Mouse (Mus musculus): Measurements from ENCODE around the gene Cdhr2. TPM values are rescaled to one million over a fixed set of nuclear protein-coding genes. Genes with fewer than 3 reads are reported as not detected.
A peak's percentile ranks its signal among the peaks of the same experiment; 100 is the strongest.

Cdhr2 gene
- polyA plus RNA-seq, 1 experiment from 2014 or later: not detected

DNA sequence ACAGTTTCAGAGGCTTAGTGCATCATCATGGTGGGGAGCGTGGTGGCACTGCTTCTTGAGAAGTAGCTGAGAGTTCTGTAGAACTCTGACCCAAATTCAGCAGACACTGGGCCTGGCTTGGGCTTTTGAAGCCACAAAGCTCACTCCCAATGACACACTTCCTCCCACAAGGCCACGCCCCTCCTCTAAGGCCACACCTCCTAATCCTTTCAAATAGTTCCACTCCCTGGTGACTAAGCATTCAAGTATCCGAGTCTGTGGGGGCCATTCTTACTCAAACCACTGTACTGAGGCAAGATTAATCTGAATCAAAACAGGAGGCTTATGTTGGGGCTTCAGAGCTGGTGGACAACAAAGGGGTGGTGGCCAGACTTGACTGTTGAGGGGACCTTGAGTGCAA is 9.6 kb downstream of the Cdhr2 start:
- WGBS: 71% methylated on average over 3 of the region's 3 CpGs
- H3K9me3 ChIP-seq (ENCODE audit: control insufficient read depth, low read length): no peaks in the 10 kb centered on the region
- no peak overlapping the region for H3K9ac ChIP-seq (ENCODE audit: low read length)
- no peaks in the 10 kb centered on the region for H3K4me1 ChIP-seq (replicated peaks; ENCODE audit: control insufficient read depth, insufficient read depth, low read length)
- H3K36me3 ChIP-seq (ENCODE audit: control insufficient read depth, insufficient read depth, low read length): no peaks in the 10 kb centered on the region
- H3K4me2 ChIP-seq (ENCODE audit: low read depth, low read length): no peak overlapping the region
- H3K4me3 ChIP-seq (ENCODE audit: low read length): no peak overlapping the region
- no peaks in the 10 kb centered on the region for H3K27me3 ChIP-seq (ENCODE audit: control insufficient read depth, insufficient read depth, low read depth, low read length)
- H3K27ac ChIP-seq (ENCODE audit: low read length): no peak overlapping the region
- ATAC-seq (ENCODE audit: low read depth): no peak

DNA sequence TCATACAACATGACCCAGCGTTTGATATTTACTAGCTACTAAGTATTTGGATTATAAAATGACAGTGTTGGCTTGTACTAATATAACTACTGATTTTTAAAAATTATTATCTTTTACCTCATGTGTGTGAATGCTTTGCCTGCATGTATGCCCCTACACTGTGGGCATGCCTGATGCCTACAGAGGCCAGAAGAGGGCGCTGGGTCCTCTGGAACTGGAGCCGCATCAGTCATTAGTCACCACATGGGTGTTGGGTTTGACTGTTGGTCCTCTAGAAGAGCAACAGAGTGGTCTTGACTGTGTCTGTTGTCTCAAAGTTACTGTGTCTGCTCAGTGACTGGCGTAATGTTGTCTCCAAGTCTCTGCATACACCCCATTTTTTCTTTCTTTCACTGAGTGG is 13.1 kb downstream of the Cdhr2 start:
- no peak for ATAC-seq (ENCODE audit: low read depth)
- Histone ChIP-seq H3K4me2 (ENCODE audit: low read depth, low read length) (no peak overlapping the region), H3K4me1 (replicated peaks; ENCODE audit: control insufficient read depth, insufficient read depth, low read length) (no peaks in the 10 kb centered on the region), H3K27ac (ENCODE audit: low read length) (no peak overlapping the region), H3K4me3 (ENCODE audit: low read length) (no peak overlapping the region), H3K9ac (ENCODE audit: low read length) (no peak overlapping the region), H3K9me3 (ENCODE audit: control insufficient read depth, low read length) (no peaks in the 10 kb centered on the region), H3K27me3 (ENCODE audit: control insufficient read depth, insufficient read depth, low read depth, low read length) (no peaks in the 10 kb centered on the region), H3K36me3 (ENCODE audit: control insufficient read depth, insufficient read depth, low read length) (no peaks in the 10 kb centered on the region)
- 40% methylated on average over 4 of the region's 4 CpGs for WGBS

DNA sequence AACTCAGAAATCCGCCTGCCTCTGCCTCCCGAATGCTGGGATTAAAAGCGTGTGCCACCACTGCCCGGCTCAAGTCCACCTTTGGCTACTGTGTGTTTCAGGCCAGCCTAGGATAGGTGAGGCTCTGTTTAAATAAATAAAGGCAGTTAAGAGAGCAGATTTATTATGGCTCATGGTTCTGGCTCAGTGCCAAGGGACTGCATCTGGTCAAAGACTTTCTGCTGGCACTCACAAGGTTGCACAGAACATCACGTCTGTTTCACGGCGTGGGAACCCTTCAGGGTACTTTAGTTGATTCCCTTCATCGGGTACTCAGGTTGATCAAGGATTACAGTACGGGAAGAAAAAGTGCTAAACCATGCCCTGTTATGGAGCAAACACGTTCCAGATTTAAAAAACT is 13.7 kb downstream of the Cdhr2 start:
- H3K27ac ChIP-seq (ENCODE audit: low read length): no peak overlapping the region
- ATAC-seq (ENCODE audit: low read depth): no peak
- no peak overlapping the region for H3K4me3 ChIP-seq (ENCODE audit: low read length)
- H3K9ac ChIP-seq (ENCODE audit: low read length): no peak overlapping the region
- H3K27me3 ChIP-seq (ENCODE audit: control insufficient read depth, insufficient read depth, low read depth, low read length): no peaks in the 10 kb centered on the region
- no peaks in the 10 kb centered on the region for H3K36me3 ChIP-seq (ENCODE audit: control insufficient read depth, insufficient read depth, low read length)
- H3K4me1 ChIP-seq (replicated peaks; ENCODE audit: control insufficient read depth, insufficient read depth, low read length): no peaks in the 10 kb centered on the region
- no peaks in the 10 kb centered on the region for H3K9me3 ChIP-seq (ENCODE audit: control insufficient read depth, low read length)
- WGBS: 58% methylated on average over 10 of the region's 10 CpGs
- H3K4me2 ChIP-seq (ENCODE audit: low read depth, low read length): no peak overlapping the region

DNA sequence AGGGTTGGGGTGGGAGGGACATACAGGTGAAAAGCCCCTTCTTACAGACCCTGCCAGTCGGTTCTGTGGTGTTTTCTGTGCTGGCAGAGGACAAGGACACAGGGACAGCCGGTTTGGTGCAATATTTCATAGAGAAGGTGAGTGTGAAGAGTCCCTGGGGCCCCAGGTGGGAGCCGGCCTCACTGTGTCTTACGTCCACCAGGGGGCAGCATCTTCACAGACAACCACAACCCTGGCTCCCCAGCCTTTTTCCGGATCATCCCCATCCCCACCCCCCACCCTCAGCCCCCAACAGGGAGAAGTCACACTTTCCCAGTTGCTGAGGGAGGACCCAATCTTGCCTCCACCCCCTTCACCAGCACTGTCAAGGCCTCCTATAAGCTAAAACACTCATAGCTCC is 15.7 kb downstream of the Cdhr2 start:
- 4% methylated on average over 5 of the region's 5 CpGs for WGBS
- Histone ChIP-seq H3K27me3 (ENCODE audit: control insufficient read depth, insufficient read depth, low read depth, low read length) (no peaks in the 10 kb centered on the region), H3K4me1 (replicated peaks; ENCODE audit: control insufficient read depth, insufficient read depth, low read length) (no peaks in the 10 kb centered on the region), H3K36me3 (ENCODE audit: control insufficient read depth, insufficient read depth, low read length) (no peaks in the 10 kb centered on the region), H3K27ac (ENCODE audit: low read length) (no peak overlapping the region), H3K4me3 (ENCODE audit: low read length) (no peak overlapping the region), H3K9me3 (ENCODE audit: control insufficient read depth, low read length) (no peaks in the 10 kb centered on the region), H3K9ac (ENCODE audit: low read length) (no peak overlapping the region), H3K4me2 (ENCODE audit: low read depth, low read length) (no peak overlapping the region)
- no peak for ATAC-seq (ENCODE audit: low read depth)

DNA sequence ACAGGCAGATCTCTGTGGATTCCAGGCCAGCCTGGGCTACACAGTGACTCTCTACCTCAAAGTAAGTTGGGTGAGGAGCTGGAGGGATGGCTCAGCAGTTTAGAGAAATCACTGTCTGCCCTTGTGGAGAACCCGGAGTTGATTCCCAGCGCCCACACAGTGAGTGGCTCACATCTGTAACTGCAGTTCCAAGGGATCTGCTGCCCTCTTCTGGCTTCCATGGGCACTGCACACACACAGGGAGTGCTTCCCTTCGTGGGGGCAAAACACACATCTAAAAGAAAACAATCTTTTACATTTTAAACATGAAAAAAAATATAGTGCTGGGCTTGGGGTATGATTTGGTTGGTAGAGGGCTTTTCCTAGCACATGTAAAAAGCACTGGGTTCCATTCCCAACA is 21.9 kb downstream of the Cdhr2 start:
- Histone ChIP-seq H3K27me3 (ENCODE audit: control insufficient read depth, insufficient read depth, low read depth, low read length) (no peaks in the 10 kb centered on the region), H3K27ac (ENCODE audit: low read length) (no peak overlapping the region), H3K9ac (ENCODE audit: low read length) (no peak overlapping the region), H3K9me3 (ENCODE audit: control insufficient read depth, low read length) (no peaks in the 10 kb centered on the region), H3K4me3 (ENCODE audit: low read length) (no peak overlapping the region), H3K4me1 (replicated peaks; ENCODE audit: control insufficient read depth, insufficient read depth, low read length) (no peaks in the 10 kb centered on the region), H3K36me3 (ENCODE audit: control insufficient read depth, insufficient read depth, low read length) (no peaks in the 10 kb centered on the region), H3K4me2 (ENCODE audit: low read depth, low read length) (no peak overlapping the region)
- 93% methylated on average over 3 of the region's 3 CpGs for WGBS
- ATAC-seq (ENCODE audit: low read depth): no peak

DNA sequence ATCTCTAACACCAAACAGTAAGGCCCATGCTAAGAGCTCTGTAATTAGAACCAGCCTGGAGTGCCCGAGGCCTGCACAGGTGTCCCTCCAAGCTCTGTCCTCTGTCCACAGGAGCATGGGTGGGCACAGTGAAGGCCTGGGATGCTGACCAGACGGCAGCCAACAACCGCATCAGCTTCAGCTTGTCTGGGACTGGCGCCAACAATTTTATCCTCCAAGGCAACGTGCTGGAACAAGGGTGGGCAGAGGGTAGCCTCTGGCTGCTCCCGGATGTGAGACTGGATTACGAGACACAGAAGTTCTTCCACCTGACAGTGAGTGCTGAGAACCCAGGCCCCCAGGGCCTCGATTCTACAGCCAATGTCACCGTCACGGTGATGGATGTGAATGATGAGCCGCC is 24.9 kb downstream of the Cdhr2 start:
- H3K9me3 ChIP-seq (ENCODE audit: control insufficient read depth, low read length): no peaks in the 10 kb centered on the region
- no peaks in the 10 kb centered on the region for H3K36me3 ChIP-seq (ENCODE audit: control insufficient read depth, insufficient read depth, low read length)
- no peak overlapping the region for H3K4me2 ChIP-seq (ENCODE audit: low read depth, low read length)
- H3K9ac ChIP-seq (ENCODE audit: low read length): no peak overlapping the region
- no peak for ATAC-seq (ENCODE audit: low read depth)
- 43% methylated on average over 11 of the region's 11 CpGs for WGBS
- H3K4me1 ChIP-seq (replicated peaks; ENCODE audit: control insufficient read depth, insufficient read depth, low read length): no peaks in the 10 kb centered on the region
- no peak overlapping the region for H3K27ac ChIP-seq (ENCODE audit: low read length)
- H3K4me3 ChIP-seq (ENCODE audit: low read length): no peak overlapping the region
- no peaks in the 10 kb centered on the region for H3K27me3 ChIP-seq (ENCODE audit: control insufficient read depth, insufficient read depth, low read depth, low read length)

DNA sequence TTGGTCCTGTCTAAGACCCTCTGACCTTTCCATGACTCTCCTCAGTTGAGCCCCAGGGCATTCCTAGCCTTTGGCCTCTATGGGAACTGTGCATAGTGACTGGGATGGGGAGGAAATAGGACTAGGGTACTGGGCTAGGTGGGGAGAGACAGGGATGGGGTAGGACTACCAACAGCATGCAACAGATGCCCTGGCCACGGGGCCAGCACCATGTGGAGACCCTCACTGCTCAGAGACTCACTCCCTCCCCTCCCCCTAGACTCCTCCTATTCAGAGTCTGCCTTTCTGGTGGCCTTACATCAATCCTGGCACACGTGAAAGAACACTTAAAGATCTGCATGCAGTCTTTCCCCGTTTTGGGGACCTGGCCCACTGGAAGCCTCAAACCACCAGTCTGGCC is 35.7 kb downstream of the Cdhr2 start:
- 20% methylated on average over 3 of the region's 3 CpGs for WGBS
- Histone ChIP-seq H3K4me1 (replicated peaks; ENCODE audit: control insufficient read depth, insufficient read depth, low read length) (peaks cover 9% of the 10 kb centered on the region), H3K27me3 (ENCODE audit: control insufficient read depth, insufficient read depth, low read depth, low read length) (peaks cover 42% of the 10 kb centered on the region), H3K4me3 (ENCODE audit: low read length) (no peak overlapping the region), H3K9me3 (ENCODE audit: control insufficient read depth, low read length) (no peaks in the 10 kb centered on the region), H3K36me3 (ENCODE audit: control insufficient read depth, insufficient read depth, low read length) (no peaks in the 10 kb centered on the region), H3K27ac (ENCODE audit: low read length) (no peak overlapping the region), H3K9ac (ENCODE audit: low read length) (no peak overlapping the region), H3K4me2 (ENCODE audit: low read depth, low read length) (no peak overlapping the region)
- no peak for ATAC-seq (ENCODE audit: low read depth)

DNA sequence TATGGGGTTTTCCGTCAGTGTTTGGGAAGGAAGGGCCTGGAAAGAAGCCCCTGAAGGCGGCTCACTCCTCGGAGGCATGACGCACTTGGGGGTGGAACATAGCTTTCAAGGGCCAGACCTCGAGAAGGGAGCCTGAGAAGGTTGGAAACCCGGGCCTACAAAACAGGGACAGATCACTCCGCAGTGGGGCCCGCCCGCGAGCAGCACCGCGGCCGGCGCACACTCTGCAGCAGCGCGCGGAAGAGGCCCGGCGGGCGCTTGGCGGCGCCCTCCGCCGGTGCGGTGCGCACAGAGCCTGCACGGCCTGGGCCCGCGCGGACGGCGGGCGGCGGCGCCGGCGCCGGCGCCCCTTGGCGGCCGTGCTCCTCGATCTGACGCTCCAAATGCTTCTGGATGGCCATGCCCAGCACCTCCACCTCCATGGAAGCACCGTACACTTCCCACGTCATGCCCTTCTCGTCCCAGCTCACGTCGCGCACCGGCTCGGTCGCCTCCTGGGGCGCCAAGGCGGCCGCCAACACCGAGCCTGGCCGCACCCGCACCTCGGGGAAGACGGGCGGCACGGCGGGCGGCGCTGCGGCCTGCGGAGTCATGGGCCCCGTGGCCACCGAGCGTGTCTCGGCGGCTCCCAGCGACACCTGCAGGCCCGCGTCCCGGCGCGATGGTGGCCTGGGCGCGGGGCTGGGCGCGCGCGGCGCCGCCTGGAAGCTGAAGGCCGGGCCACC is 36.4 kb downstream of the Cdhr2 start:
- no peaks in the 10 kb centered on the region for H3K36me3 ChIP-seq (ENCODE audit: control insufficient read depth, insufficient read depth, low read length)
- 2% methylated on average over 56 of the region's 87 CpGs for whole genome bisulfite sequencing
- H3K27me3 ChIP-seq (ENCODE audit: control insufficient read depth, insufficient read depth, low read depth, low read length): peaks cover 42% of the 10 kb centered on the region
- H3K4me1 ChIP-seq (replicated peaks; ENCODE audit: control insufficient read depth, insufficient read depth, low read length): peaks cover 9% of the 10 kb centered on the region
- H3K4me3 ChIP-seq (ENCODE audit: low read length): peak overlapping the region; percentile 41
- peak; percentile 72 for ATAC-seq (ENCODE audit: low read depth)
- H3K4me2 ChIP-seq (ENCODE audit: low read depth, low read length): peak overlapping the region; percentile 67
- no peak overlapping the region for H3K27ac ChIP-seq (ENCODE audit: low read length)
- H3K9ac ChIP-seq (ENCODE audit: low read length): no peak overlapping the region
- H3K9me3 ChIP-seq (ENCODE audit: control insufficient read depth, low read length): no peaks in the 10 kb centered on the region

DNA sequence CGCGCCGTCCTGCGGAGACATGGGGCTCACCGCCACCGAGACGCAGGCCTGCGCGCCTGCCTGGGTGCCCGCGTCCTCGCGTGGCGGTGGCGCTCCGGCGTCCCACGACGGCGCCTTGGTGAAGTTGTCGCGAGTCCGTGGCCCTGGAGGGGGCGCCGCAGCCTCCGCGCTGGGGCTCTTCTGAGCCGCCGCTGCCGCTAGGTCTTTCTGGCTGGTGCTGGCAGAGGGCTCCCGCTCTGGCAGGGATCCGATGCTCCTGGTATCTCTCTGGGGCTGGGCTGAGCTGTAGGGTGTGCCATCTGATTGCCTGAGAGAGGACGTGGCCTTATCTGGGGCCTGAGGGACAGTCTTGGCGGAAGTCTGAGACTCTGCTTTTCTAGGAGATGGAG is 36.9 kb downstream of the Cdhr2 start:
- no peak for ATAC-seq (ENCODE audit: low read depth)
- H3K4me3 ChIP-seq (ENCODE audit: low read length): peak overlapping the region; percentile 41
- peaks cover 42% of the 10 kb centered on the region for H3K27me3 ChIP-seq (ENCODE audit: control insufficient read depth, insufficient read depth, low read depth, low read length)
- peaks cover 9% of the 10 kb centered on the region for H3K4me1 ChIP-seq (replicated peaks; ENCODE audit: control insufficient read depth, insufficient read depth, low read length)
- peak overlapping the region; percentile 67 for H3K4me2 ChIP-seq (ENCODE audit: low read depth, low read length)
- H3K9ac ChIP-seq (ENCODE audit: low read length): no peak overlapping the region
- 1% methylated on average over 21 of the region's 34 CpGs for WGBS
- no peak overlapping the region for H3K27ac ChIP-seq (ENCODE audit: low read length)
- H3K36me3 ChIP-seq (ENCODE audit: control insufficient read depth, insufficient read depth, low read length): no peaks in the 10 kb centered on the region
- H3K9me3 ChIP-seq (ENCODE audit: control insufficient read depth, low read length): no peaks in the 10 kb centered on the region

DNA sequence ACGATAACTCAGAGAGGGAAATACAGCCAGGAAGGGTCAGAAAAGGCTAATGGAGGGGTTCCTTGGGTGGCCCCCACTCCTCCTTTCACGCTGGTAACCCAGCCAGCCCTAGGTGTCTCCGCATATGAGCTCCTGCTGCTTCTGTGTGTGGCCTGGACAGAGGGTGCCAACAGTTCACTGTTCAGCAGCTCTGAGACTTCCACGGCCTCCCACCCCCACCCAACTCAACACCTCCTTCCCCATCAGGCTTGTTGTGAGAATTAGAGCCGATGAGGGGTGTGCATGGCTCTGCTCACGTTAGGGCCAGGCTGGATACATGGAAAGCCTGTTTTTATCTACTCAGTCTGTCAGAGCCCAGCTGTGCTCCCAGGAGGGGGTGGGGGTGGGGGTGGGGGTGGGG is 44.8 kb downstream of the Cdhr2 start:
- Histone ChIP-seq H3K4me3 (ENCODE audit: low read length) (no peak overlapping the region), H3K27me3 (ENCODE audit: control insufficient read depth, insufficient read depth, low read depth, low read length) (peaks cover 25% of the 10 kb centered on the region), H3K4me2 (ENCODE audit: low read depth, low read length) (no peak overlapping the region), H3K9ac (ENCODE audit: low read length) (no peak overlapping the region), H3K36me3 (ENCODE audit: control insufficient read depth, insufficient read depth, low read length) (no peaks in the 10 kb centered on the region), H3K9me3 (ENCODE audit: control insufficient read depth, low read length) (no peaks in the 10 kb centered on the region), H3K4me1 (replicated peaks; ENCODE audit: control insufficient read depth, insufficient read depth, low read length) (peaks cover 7% of the 10 kb centered on the region; the same call in 1 of the 2 replicates), H3K27ac (ENCODE audit: low read length) (no peak overlapping the region)
- ATAC-seq (ENCODE audit: low read depth): no peak
- 29% methylated on average over 6 of the region's 6 CpGs for WGBS

Measured in lung, embryonic 16.5 days (tissue).